Mouse (Mus musculus): Measurements from ENCODE around the gene Nrp1. TPM values are rescaled to one million over a fixed set of nuclear protein-coding genes. Genes with fewer than 3 reads are reported as not detected.

Nrp1 gene
- polyA plus RNA-seq, 1 experiment from 2014 or later = 82.2 TPM

DNA sequence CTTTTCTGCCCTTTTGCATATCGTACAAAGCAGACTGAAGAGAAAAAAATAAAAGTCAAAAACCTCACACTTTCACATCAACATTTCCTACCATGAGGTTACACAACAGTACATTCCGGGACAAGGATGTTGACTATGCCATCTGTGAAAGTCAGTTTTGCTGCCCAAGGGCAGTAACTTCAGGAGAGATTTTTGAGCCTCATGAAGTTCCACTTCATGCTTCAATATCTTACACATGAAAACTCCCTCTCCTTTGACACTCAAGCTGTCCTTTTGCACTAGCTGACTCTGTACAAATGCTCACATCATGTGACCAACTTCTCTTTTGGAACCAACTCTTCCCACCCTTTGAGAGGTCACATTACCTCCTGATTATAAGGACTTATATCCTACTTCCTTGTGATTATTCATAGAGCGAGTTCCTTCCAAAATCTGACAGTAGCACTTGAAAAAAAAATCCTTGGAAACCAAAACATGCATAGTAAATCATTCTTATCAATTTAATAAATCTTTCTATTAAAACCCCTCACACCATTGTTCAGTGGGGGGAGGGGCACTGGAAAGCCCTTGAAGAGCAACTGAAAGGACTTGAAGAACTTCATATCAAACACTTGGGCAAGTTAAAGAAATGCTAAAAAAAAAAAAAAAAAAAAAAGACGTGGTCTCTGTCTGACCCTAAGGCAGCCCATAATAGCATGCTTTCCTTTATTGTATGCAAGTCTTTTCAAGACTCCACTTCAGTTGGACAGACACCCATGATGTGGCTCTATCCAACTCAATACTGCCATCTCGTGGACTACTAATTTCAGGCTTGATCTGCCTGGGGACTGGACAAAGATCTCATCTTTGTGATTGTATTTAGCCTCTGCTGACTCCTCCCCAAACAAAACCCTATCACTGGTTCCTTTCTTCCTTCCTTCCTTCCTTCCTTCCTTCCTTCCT is 133.0 kb downstream of the Nrp1 start:
- ATAC-seq (ENCODE audit: low FRiP score) (peak; percentile 80; the same call in 1 of the 2 replicates), DNase-seq (ENCODE audit: low spot score) (peak; percentile 88)
- H3K9me3 ChIP-seq (ENCODE audit: control insufficient read depth, low read length) = no peaks in the 10 kb centered on the region
- WGBS = 53% methylated on average over 5 of the region's 5 CpGs
- H3K4me1 ChIP-seq (replicated peaks; ENCODE audit: control insufficient read depth, insufficient read depth, low read length) = no peaks in the 10 kb centered on the region; the same call in 1 of the 2 replicates
- H3K36me3 ChIP-seq (replicated peaks; ENCODE audit: control insufficient read depth, insufficient read depth) = peaks cover 21% of the 10 kb centered on the region
- no peak overlapping the region for H3K4me2 ChIP-seq (replicated peaks)
- H3K27me3 ChIP-seq (ENCODE audit: control insufficient read depth, insufficient read depth, low read length) = no peaks in the 10 kb centered on the region
- H3K9ac ChIP-seq = no peak overlapping the region
- H3K4me3 ChIP-seq (replicated peaks; ENCODE audit: low read length) = no peak overlapping the region
- no peak overlapping the region for H3K27ac ChIP-seq

- ATAC-seq (ENCODE audit: low FRiP score) = no peak
- WGBS = 95% methylated on average over 3 of the region's 3 CpGs
- H3K27ac ChIP-seq = no peak overlapping the region
- H3K27me3 ChIP-seq (ENCODE audit: control insufficient read depth, insufficient read depth, low read length) = no peaks in the 10 kb centered on the region
- H3K4me1 ChIP-seq (replicated peaks; ENCODE audit: control insufficient read depth, insufficient read depth, low read length) = no peaks in the 10 kb centered on the region; the same call in 1 of the 2 replicates
- H3K4me2 ChIP-seq (replicated peaks) = no peak overlapping the region
- DNase-seq (ENCODE audit: low spot score) = no peak
- no peak overlapping the region for H3K9ac ChIP-seq
- H3K36me3 ChIP-seq (replicated peaks; ENCODE audit: control insufficient read depth, insufficient read depth) = peaks cover 36% of the 10 kb centered on the region
- no peak overlapping the region for H3K4me3 ChIP-seq (replicated peaks; ENCODE audit: low read length)
- no peaks in the 10 kb centered on the region for H3K9me3 ChIP-seq (ENCODE audit: control insufficient read depth, low read length)
These were observed 135.4 kb downstream of the Nrp1 start for GRCm38 (mm10) chr8:128493801-128494200.

GRCm38 (mm10) chr8:128498836-128499235 is 140.4 kb downstream of the Nrp1 start:
- no peaks in the 10 kb centered on the region for H3K27me3 ChIP-seq (ENCODE audit: control insufficient read depth, insufficient read depth, low read length)
- ATAC-seq (ENCODE audit: low FRiP score) (no peak), DNase-seq (ENCODE audit: low spot score) (no peak)
- peaks cover 71% of the 10 kb centered on the region for H3K36me3 ChIP-seq (replicated peaks; ENCODE audit: control insufficient read depth, insufficient read depth)
- H3K27ac ChIP-seq = no peak overlapping the region
- no peak overlapping the region for H3K4me3 ChIP-seq (replicated peaks; ENCODE audit: low read length)
- WGBS = 67% methylated on average over 4 of the region's 4 CpGs
- H3K4me2 ChIP-seq (replicated peaks) = no peak overlapping the region
- no peaks in the 10 kb centered on the region for H3K9me3 ChIP-seq (ENCODE audit: control insufficient read depth, low read length)
- H3K9ac ChIP-seq = no peak overlapping the region
- peaks cover 7% of the 10 kb centered on the region; the same call in 1 of the 2 replicates for H3K4me1 ChIP-seq (replicated peaks; ENCODE audit: control insufficient read depth, insufficient read depth, low read length)

- Histone ChIP-seq H3K27me3 (ENCODE audit: control insufficient read depth, insufficient read depth, low read length) (no peaks in the 10 kb centered on the region), H3K4me2 (replicated peaks) (no peak overlapping the region), H3K4me3 (replicated peaks; ENCODE audit: low read length) (no peak overlapping the region), H3K9me3 (ENCODE audit: control insufficient read depth, low read length) (no peaks in the 10 kb centered on the region), H3K27ac (no peak overlapping the region), H3K9ac (no peak overlapping the region), H3K4me1 (replicated peaks; ENCODE audit: control insufficient read depth, insufficient read depth, low read length) (peaks cover 7% of the 10 kb centered on the region; the same call in 1 of the 2 replicates), H3K36me3 (replicated peaks; ENCODE audit: control insufficient read depth, insufficient read depth) (peaks cover 44% of the 10 kb centered on the region)
- DNase-seq (ENCODE audit: low spot score) (no peak), ATAC-seq (ENCODE audit: low FRiP score) (no peak)
- WGBS = 81% methylated on average over 5 of the region's 5 CpGs
These were observed 145.9 kb downstream of the Nrp1 start for GRCm38 (mm10) chr8:128504136-128504829.

DNA sequence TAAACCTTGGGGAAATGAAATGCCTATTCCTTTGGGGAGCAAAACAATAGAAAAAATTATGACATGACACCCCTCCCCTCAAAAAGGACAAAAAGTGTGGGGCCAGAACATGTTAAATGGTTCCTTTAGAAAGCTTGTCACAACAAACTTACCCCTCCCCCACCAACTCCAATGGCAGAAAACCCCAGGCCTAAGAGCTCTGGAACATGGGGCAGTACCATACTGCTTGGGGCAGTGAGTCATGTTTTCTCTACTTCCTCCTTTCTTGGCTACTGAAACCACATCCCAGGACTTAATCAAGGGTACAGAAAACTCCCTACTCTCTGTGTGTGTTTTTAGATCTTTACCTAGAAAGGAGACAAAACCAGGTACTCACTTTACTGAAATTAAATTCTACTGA is 147.5 kb downstream of the Nrp1 start:
- ATAC-seq (ENCODE audit: low FRiP score) = no peak
- H3K36me3 ChIP-seq (replicated peaks; ENCODE audit: control insufficient read depth, insufficient read depth) = peaks cover 29% of the 10 kb centered on the region
- no peak overlapping the region for H3K4me3 ChIP-seq (replicated peaks; ENCODE audit: low read length)
- peaks cover 7% of the 10 kb centered on the region; the same call in 1 of the 2 replicates for H3K4me1 ChIP-seq (replicated peaks; ENCODE audit: control insufficient read depth, insufficient read depth, low read length)
- H3K27ac ChIP-seq = no peak overlapping the region
- no peaks in the 10 kb centered on the region for H3K9me3 ChIP-seq (ENCODE audit: control insufficient read depth, low read length)
- H3K4me2 ChIP-seq (replicated peaks) = no peak overlapping the region
- H3K27me3 ChIP-seq (ENCODE audit: control insufficient read depth, insufficient read depth, low read length) = no peaks in the 10 kb centered on the region
- no peak overlapping the region for H3K9ac ChIP-seq
- DNase-seq (ENCODE audit: low spot score) = no peak

DNA sequence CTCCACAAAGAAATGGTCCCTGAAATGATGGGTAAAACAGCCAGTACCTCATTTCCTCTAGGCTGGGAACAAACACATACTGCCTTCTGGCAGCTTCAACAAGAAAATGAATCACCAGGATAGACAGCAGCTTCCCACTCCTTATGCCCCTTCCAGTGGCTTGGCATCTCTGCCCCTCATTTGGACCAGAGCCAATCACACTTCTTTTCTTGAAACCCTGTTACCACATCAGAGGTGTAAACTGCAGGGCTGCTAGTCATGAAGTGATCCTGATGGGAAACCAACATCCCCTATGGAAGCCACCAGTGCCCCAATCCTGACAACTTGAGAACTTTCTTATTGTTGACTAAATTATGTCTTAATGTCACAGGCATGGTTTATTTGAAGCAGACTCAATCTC is 150.3 kb downstream of the Nrp1 start:
- no peaks in the 10 kb centered on the region for H3K27me3 ChIP-seq (ENCODE audit: control insufficient read depth, insufficient read depth, low read length)
- H3K9ac ChIP-seq = no peak overlapping the region
- 0 out of 2 replicates have a peak, but pooled peaks cover 2% of the 10 kb centered on the region for H3K36me3 ChIP-seq (replicated peaks; ENCODE audit: control insufficient read depth, insufficient read depth)
- H3K27ac ChIP-seq = no peak overlapping the region
- ATAC-seq (ENCODE audit: low FRiP score) = no peak
- H3K4me3 ChIP-seq (replicated peaks; ENCODE audit: low read length) = no peak overlapping the region
- H3K4me1 ChIP-seq (replicated peaks; ENCODE audit: control insufficient read depth, insufficient read depth, low read length) = no peaks in the 10 kb centered on the region
- no peak for DNase-seq (ENCODE audit: low spot score)
- H3K4me2 ChIP-seq (replicated peaks) = no peak overlapping the region
- no peaks in the 10 kb centered on the region for H3K9me3 ChIP-seq (ENCODE audit: control insufficient read depth, low read length)

DNA sequence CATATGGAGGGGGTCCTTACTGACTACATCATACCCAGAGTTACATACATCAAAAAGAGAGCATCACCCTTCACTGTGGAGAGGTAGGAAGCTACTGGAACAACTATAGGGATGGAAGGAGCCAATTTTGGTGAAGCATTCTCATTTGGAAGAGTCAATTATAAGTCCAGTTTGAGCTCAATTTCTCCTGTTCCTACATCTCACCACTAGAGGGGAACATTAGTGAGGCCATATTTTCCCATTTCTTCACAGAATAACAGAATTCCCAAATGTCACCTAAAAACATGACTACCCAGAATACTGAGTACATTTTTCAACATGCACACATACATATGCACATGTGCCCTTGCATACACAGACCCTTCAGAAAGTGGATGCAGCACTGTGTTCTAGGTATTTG is 152.6 kb downstream of the Nrp1 start:
- Histone ChIP-seq H3K27ac (no peak overlapping the region), H3K4me1 (replicated peaks; ENCODE audit: control insufficient read depth, insufficient read depth, low read length) (no peaks in the 10 kb centered on the region), H3K4me3 (replicated peaks; ENCODE audit: low read length) (no peak overlapping the region)

DNA sequence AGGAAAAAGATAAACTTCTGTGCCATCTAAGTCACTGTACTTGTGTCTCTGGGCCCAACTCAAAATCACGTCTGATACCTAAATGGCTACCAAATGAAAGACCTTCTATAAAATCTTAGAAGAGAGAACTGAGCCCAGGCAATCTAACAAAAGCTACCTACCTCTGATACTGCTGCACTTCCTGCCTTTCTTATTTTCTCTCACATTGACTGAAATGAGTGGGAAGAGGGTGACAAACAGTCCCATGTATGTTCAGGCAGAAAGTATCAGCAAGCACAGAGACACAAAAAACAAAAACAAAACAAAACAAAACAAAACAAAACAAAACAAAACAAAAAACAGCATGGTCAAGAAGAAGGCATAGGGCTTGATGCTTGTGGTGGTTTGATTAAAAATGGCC is 153.3 kb downstream of the Nrp1 start:
- no peak for DNase-seq (ENCODE audit: low spot score)
- H3K4me1 ChIP-seq (replicated peaks; ENCODE audit: control insufficient read depth, insufficient read depth, low read length) = no peaks in the 10 kb centered on the region
- H3K36me3 ChIP-seq (replicated peaks; ENCODE audit: control insufficient read depth, insufficient read depth) = no peaks in the 10 kb centered on the region
- H3K4me3 ChIP-seq (replicated peaks; ENCODE audit: low read length) = no peak overlapping the region
- H3K9ac ChIP-seq = no peak overlapping the region
- H3K4me2 ChIP-seq (replicated peaks) = no peak overlapping the region
- no peak overlapping the region for H3K27ac ChIP-seq
- WGBS = 91% methylated on average over 1 of the region's 1 CpGs
- H3K27me3 ChIP-seq (ENCODE audit: control insufficient read depth, insufficient read depth, low read length) = no peaks in the 10 kb centered on the region
- no peak for ATAC-seq (ENCODE audit: low FRiP score)
- H3K9me3 ChIP-seq (ENCODE audit: control insufficient read depth, low read length) = no peaks in the 10 kb centered on the region

More for the DNA sequence above, 152.6 kb downstream of the Nrp1 start:
- Histone ChIP-seq H3K4me2 (replicated peaks) (no peak overlapping the region), H3K36me3 (replicated peaks; ENCODE audit: control insufficient read depth, insufficient read depth) (no peaks in the 10 kb centered on the region), H3K9ac (no peak overlapping the region), H3K9me3 (ENCODE audit: control insufficient read depth, low read length) (no peaks in the 10 kb centered on the region), H3K27me3 (ENCODE audit: control insufficient read depth, insufficient read depth, low read length) (no peaks in the 10 kb centered on the region)
- no peak for DNase-seq (ENCODE audit: low spot score)
- ATAC-seq (ENCODE audit: low FRiP score) = no peak

- no peak overlapping the region for H3K4me3 ChIP-seq (replicated peaks; ENCODE audit: low read length)
- no peak for ATAC-seq (ENCODE audit: low FRiP score)
- H3K9me3 ChIP-seq (ENCODE audit: control insufficient read depth, low read length) = no peaks in the 10 kb centered on the region
- H3K4me1 ChIP-seq (replicated peaks; ENCODE audit: control insufficient read depth, insufficient read depth, low read length) = no peaks in the 10 kb centered on the region
- no peak for DNase-seq (ENCODE audit: low spot score)
- no peak overlapping the region for H3K4me2 ChIP-seq (replicated peaks)
- H3K9ac ChIP-seq = no peak overlapping the region
- H3K27me3 ChIP-seq (ENCODE audit: control insufficient read depth, insufficient read depth, low read length) = no peaks in the 10 kb centered on the region
- WGBS = 88% methylated on average over 3 of the region's 3 CpGs
- no peaks in the 10 kb centered on the region for H3K36me3 ChIP-seq (replicated peaks; ENCODE audit: control insufficient read depth, insufficient read depth)
- H3K27ac ChIP-seq = no peak overlapping the region
These were observed 158.5 kb downstream of the Nrp1 start for GRCm38 (mm10) chr8:128516846-128517446.

Data from hindbrain, embryonic 14.5 days (tissue).